ENCODE assay signal across 14 mouse cellular contexts in the genomic region with DNA sequence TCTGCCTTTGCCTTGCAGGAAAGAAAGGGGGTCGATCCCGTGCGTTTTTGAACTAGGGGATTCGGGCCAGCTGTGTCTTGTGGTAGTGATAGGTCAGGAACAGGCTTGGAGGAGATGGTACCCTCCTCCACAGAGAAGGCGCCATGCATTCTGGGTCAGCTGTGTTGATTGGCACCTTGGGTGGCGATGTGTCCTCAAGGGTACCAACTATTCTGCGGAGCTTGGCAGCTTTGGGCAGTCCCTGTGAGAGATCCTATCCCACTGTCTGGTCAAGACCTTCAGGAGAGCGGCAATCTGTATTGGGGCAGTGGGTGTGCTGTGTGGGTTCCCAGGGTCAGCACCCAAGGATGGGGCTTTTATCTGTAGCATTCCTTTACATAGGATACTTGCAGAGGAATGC. TPM values are rescaled to one million over a fixed set of nuclear protein-coding genes. Genes with fewer than 3 reads are reported as not detected.
DNase-seq lines count a peak whose midpoint lies in the region; ATAC-seq and TF ChIP-seq lines count a peak whose summit lies in the region.
"Had no signal": no experiment of that assay in that cellular context is flagged by ENCODE, and none has a peak within 500 bp of the region (broad histone marks: within the 10 kb centered on the region; RNA-seq: fewer than 3 reads in every experiment).

No protein-coding gene starts in this region.

- no peak for TF ChIP-seq POLR2A in heart, adult 2 months (IDR thresholded peaks at IDR 0.05; ENCODE audit: insufficient read depth, low read depth, low read length)

- 86% methylated on average over 8 of the region's 8 CpGs for WGBS in heart, adult 2 months
- WGBS in forebrain, embryonic 14.5 days, result 78% methylated on average over 8 of the region's 8 CpGs
- WGBS in hindbrain, postnatal 0 days, result 51% methylated on average over 8 of the region's 8 CpGs
- WGBS in neural tube, embryonic 14.5 days, result 76% methylated on average over 8 of the region's 8 CpGs
- WGBS in heart, embryonic 12.5 days, result 84% methylated on average over 8 of the region's 8 CpGs

- no peaks in the 10 kb centered on the region for H3K79me2 ChIP-seq in heart, adult 2 months (replicated peaks; ENCODE audit: control insufficient read depth, insufficient read depth, low read length)

- no peaks in the 10 kb centered on the region for H3K36me3 ChIP-seq in heart, adult 2 months (ENCODE audit: control insufficient read depth, insufficient read depth, low read length)
- H3K36me3 ChIP-seq in forebrain, embryonic 14.5 days (ENCODE audit: control insufficient read depth, insufficient read depth, low read length), result no peaks in the 10 kb centered on the region
- no peaks in the 10 kb centered on the region for H3K36me3 ChIP-seq in hindbrain, postnatal 0 days (ENCODE audit: insufficient read depth, low read length)
- H3K36me3 ChIP-seq in neural tube, embryonic 14.5 days (ENCODE audit: control insufficient read depth, insufficient read depth, low read length), result no peaks in the 10 kb centered on the region
- no peaks in the 10 kb centered on the region for H3K36me3 ChIP-seq in heart, embryonic 12.5 days
- H3K36me3 ChIP-seq: heart, embryonic 15.5 days; liver, embryonic 13.5 days; stomach, embryonic 15.5 days had no signal

- peak overlapping the region; percentile 54 for H3K27ac ChIP-seq in heart, adult 2 months
- peak overlapping the region; percentile 81 for H3K27ac ChIP-seq in forebrain, embryonic 14.5 days (ENCODE audit: low read depth, low read length)
- peak overlapping the region; percentile 76 for H3K27ac ChIP-seq in hindbrain, postnatal 0 days
- peak overlapping the region; percentile 75 for H3K27ac ChIP-seq in neural tube, embryonic 14.5 days (ENCODE audit: low read depth, low read length)
- no peak overlapping the region for H3K27ac ChIP-seq in heart, embryonic 12.5 days (ENCODE audit: poor library complexity, severe bottlenecking)
- H3K27ac ChIP-seq: heart, embryonic 15.5 days; liver, embryonic 13.5 days had no signal

- TF ChIP-seq CTCF in heart, adult 2 months (IDR thresholded peaks at IDR 0.05), result no peak
- no peak for TF ChIP-seq CTCF in hindbrain, postnatal 0 days (IDR thresholded peaks at IDR 0.05; ENCODE audit: low read depth)

- no peak for DNase-seq in heart, adult 2 months
- DNase-seq in heart, postnatal 36 days, result no peak
- DNase-seq in forebrain, embryonic 14.5 days (ENCODE audit: low spot score), result no peak
- no peak for DNase-seq in hindbrain, postnatal 0 days (ENCODE audit: low spot score)
- no peak for DNase-seq in thymus, adult 18-20 months
- DNase-seq in layer of hippocampus, adult 9-10 months (ENCODE audit: low spot score), result no peak
- DNase-seq: adrenal gland, adult 8-10 months; liver, embryonic 13.5 days; lung, postnatal 14 days had no signal

- H3K9me3 ChIP-seq in forebrain, embryonic 14.5 days (replicated peaks; ENCODE audit: control insufficient read depth, low read length), result no peaks in the 10 kb centered on the region
- H3K9me3 ChIP-seq in hindbrain, postnatal 0 days (ENCODE audit: low read length), result no peaks in the 10 kb centered on the region
- H3K9me3 ChIP-seq in neural tube, embryonic 14.5 days (ENCODE audit: control insufficient read depth, low read length), result no peaks in the 10 kb centered on the region
- H3K9me3 ChIP-seq in heart, embryonic 12.5 days (replicated peaks), result no peaks in the 10 kb centered on the region
- H3K9me3 ChIP-seq: heart, embryonic 15.5 days; liver, embryonic 13.5 days; stomach, embryonic 15.5 days had no signal

- H3K9ac ChIP-seq in heart, adult 2 months (ENCODE audit: low read depth, low read length), result no peak overlapping the region
- no peak overlapping the region for H3K9ac ChIP-seq in forebrain, embryonic 14.5 days (ENCODE audit: low read length)
- no peak overlapping the region for H3K9ac ChIP-seq in hindbrain, postnatal 0 days (replicated peaks; ENCODE audit: low read length)
- H3K9ac ChIP-seq in neural tube, embryonic 14.5 days (replicated peaks; ENCODE audit: low read depth, low read length), result no peak overlapping the region; the same call in 1 of the 2 replicates
- no peak overlapping the region for H3K9ac ChIP-seq in heart, embryonic 12.5 days
- H3K9ac ChIP-seq: heart, embryonic 15.5 days; liver, embryonic 13.5 days; stomach, embryonic 15.5 days had no signal

- intact Hi-C loops in heart, adult 2 months (cut with DNase I), result loop anchor here (5.0 kb wide), 4 partner anchors 32 to 573 kb away; a partner anchor contains a TSS
- intact Hi-C loops in heart, postnatal 36 days (cut with DNase I), result loop anchor here (5.0 kb wide), 2 partner anchors 142 to 568 kb away; no protein-coding TSS in a partner anchor

- ATAC-seq in forebrain, embryonic 14.5 days, result no peak
- 0 out of 2 replicates have a peak, but pooled peaks have one; percentile 2 for ATAC-seq in hindbrain, postnatal 0 days
- ATAC-seq in neural tube, embryonic 14.5 days (ENCODE audit: low read depth), result peak; percentile 18; the same call in 1 of the 2 replicates
- no peak for ATAC-seq in heart, embryonic 12.5 days (ENCODE audit: insufficient number of reproducible peaks, low FRiP score)

- no peak for TF ChIP-seq EP300 in heart, adult 2 months (IDR thresholded peaks at IDR 0.05; ENCODE audit: insufficient read depth, low read depth, low read length)

- H3K4me1 ChIP-seq in heart, adult 2 months (ENCODE audit: control insufficient read depth, insufficient read depth, low read length), result peaks cover 13% of the 10 kb centered on the region
- H3K4me1 ChIP-seq in forebrain, embryonic 14.5 days (ENCODE audit: control insufficient read depth, insufficient read depth, low read length), result peaks cover 35% of the 10 kb centered on the region
- peaks cover 20% of the 10 kb centered on the region for H3K4me1 ChIP-seq in hindbrain, postnatal 0 days (ENCODE audit: insufficient read depth, low read length)
- H3K4me1 ChIP-seq in neural tube, embryonic 14.5 days (ENCODE audit: control insufficient read depth, insufficient read depth, low read length), result peaks cover 39% of the 10 kb centered on the region
- H3K4me1 ChIP-seq in heart, embryonic 12.5 days (replicated peaks), result peaks cover 51% of the 10 kb centered on the region

- H3K4me2 ChIP-seq in forebrain, embryonic 14.5 days (ENCODE audit: low read length), result no peak overlapping the region
- H3K4me2 ChIP-seq in hindbrain, postnatal 0 days (ENCODE audit: low read depth, low read length), result no peak overlapping the region
- no peak overlapping the region for H3K4me2 ChIP-seq in neural tube, embryonic 14.5 days (ENCODE audit: low read depth, low read length)
- no peak overlapping the region for H3K4me2 ChIP-seq in heart, embryonic 12.5 days
- H3K4me2 ChIP-seq: heart, embryonic 15.5 days; liver, embryonic 13.5 days; stomach, embryonic 15.5 days had no signal

- no peaks in the 10 kb centered on the region for H3K27me3 ChIP-seq in heart, adult 2 months (ENCODE audit: control insufficient read depth, insufficient read depth, low read length)
- H3K27me3 ChIP-seq in forebrain, embryonic 14.5 days (replicated peaks; ENCODE audit: control insufficient read depth, insufficient read depth, low read length), result no peaks in the 10 kb centered on the region
- H3K27me3 ChIP-seq in hindbrain, postnatal 0 days (ENCODE audit: insufficient read depth, low read length), result no peaks in the 10 kb centered on the region
- no peaks in the 10 kb centered on the region for H3K27me3 ChIP-seq in neural tube, embryonic 14.5 days (ENCODE audit: control insufficient read depth, insufficient read depth, low read length)
- no peaks in the 10 kb centered on the region for H3K27me3 ChIP-seq in heart, embryonic 12.5 days (replicated peaks)
- H3K27me3 ChIP-seq: heart, embryonic 15.5 days; stomach, embryonic 15.5 days had no signal

- no peak overlapping the region for H3K4me3 ChIP-seq in heart, adult 2 months
- no peak overlapping the region for H3K4me3 ChIP-seq in forebrain, embryonic 14.5 days (ENCODE audit: low read depth, low read length)
- H3K4me3 ChIP-seq in hindbrain, postnatal 0 days (ENCODE audit: low read length), result no peak overlapping the region
- H3K4me3 ChIP-seq in neural tube, embryonic 14.5 days (ENCODE audit: low read depth, low read length), result no peak overlapping the region
- no peak overlapping the region for H3K4me3 ChIP-seq in heart, embryonic 12.5 days
- H3K4me3 ChIP-seq: heart, embryonic 15.5 days; liver, embryonic 13.5 days; stomach, embryonic 15.5 days had no signal

RNA-seq across cellular contexts. Expression of a gene that starts 31.7 kb away (rescaled TPM):
- total RNA-seq in heart, adult 2 months (2021), result 10 to 100 TPM; 12.3 to 12.5 TPM
- 6.7 and 10.9 TPM in 2 replicates for polyA plus RNA-seq in heart, adult 2 months (2012; rRNA removed)
- total RNA-seq in heart, postnatal 36 days (2021), result 10 to 100 TPM; 15.3 to 20.8 TPM
- 1.3 and 1.6 TPM in 2 replicates for polyA plus RNA-seq in forebrain, embryonic 14.5 days (2014; fragmentation: Nextera tagmentation; extraction: Ambion mirVana)
- total RNA-seq in hindbrain, postnatal 0 days (2014; rRNA removed), result 9.3 and 11.3 TPM in 2 replicates
- polyA plus RNA-seq in hindbrain, postnatal 0 days (2015; fragmentation: Nextera tagmentation; extraction: Ambion mirVana), result 8.3 and 9.1 TPM in 2 replicates
- 1.9 and 2.1 TPM in 2 replicates for polyA plus RNA-seq in neural tube, embryonic 14.5 days (2014; fragmentation: Nextera tagmentation; extraction: Ambion mirVana)
- polyA plus RNA-seq in heart, embryonic 12.5 days (2016; fragmentation: Nextera tagmentation; extraction: Ambion mirVana), result 1.2 and 1.4 TPM in 2 replicates
- total RNA-seq: monocyte, adult 5-6 weeks had no signal

RNA-seq across cellular contexts. Expression of a gene that starts 59.6 kb away (rescaled TPM):
- total RNA-seq in heart, adult 2 months (2021), result not detected
- not detected in 2 replicates for polyA plus RNA-seq in heart, adult 2 months (2012; rRNA removed)
- total RNA-seq in heart, postnatal 36 days (2021), result not detected
- 1.3 and 1.6 TPM in 2 replicates for polyA plus RNA-seq in forebrain, embryonic 14.5 days (2014; fragmentation: Nextera tagmentation; extraction: Ambion mirVana)
- total RNA-seq in hindbrain, postnatal 0 days (2014; rRNA removed), result 0.31 and 0.50 TPM in 2 replicates
- 1.0 and 1.6 TPM in 2 replicates for polyA plus RNA-seq in hindbrain, postnatal 0 days (2015; fragmentation: Nextera tagmentation; extraction: Ambion mirVana)
- polyA plus RNA-seq in neural tube, embryonic 14.5 days (2014; fragmentation: Nextera tagmentation; extraction: Ambion mirVana), result 0.62 and 1.8 TPM in 2 replicates
- 0.56 and 0.77 TPM in 2 replicates for polyA plus RNA-seq in heart, embryonic 12.5 days (2016; fragmentation: Nextera tagmentation; extraction: Ambion mirVana)
- total RNA-seq: adrenal gland, adult 8-10 months; monocyte, adult 5-6 weeks had no signal

Comparison
In these comparisons a context has a peak if more than half of its experiments do, and no peak if none do; other contexts are left out.
1. ATAC-seq: peak in hindbrain, postnatal 0 days (single experiment) and neural tube, embryonic 14.5 days (single experiment); none in forebrain, embryonic 14.5 days (single experiment) and heart, embryonic 12.5 days (single experiment).